7 mouse cellular contexts compared by ENCODE assay signal in the genomic region with DNA sequence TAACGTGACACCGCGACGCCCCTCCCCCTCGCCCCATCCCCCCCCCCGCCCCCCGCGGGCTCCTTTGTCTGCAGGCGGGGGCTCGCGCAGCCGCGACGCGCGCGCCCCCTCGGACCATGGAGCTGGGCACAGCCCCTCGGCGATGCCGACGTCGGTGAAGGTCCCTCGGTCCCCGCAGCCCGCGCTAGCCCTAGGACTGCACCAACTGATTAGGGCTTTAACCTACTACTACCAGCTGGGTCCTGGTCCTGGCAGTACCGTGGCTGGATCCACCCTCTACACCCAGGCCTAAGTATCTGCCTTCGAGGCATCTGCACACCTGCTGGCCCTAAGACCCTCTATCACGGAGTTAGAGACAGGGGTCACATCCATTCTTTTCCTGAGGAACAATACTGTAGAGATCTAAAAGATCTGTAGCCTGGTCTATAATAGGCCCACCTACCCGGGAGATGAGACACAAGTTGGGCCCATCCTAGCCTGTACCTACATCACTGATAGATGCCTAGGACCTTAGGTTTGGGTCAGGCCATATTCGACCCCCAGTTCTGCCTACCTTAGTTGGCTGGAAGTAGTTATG. TPM values are rescaled to one million over a fixed set of nuclear protein-coding genes. Genes with fewer than 3 reads are reported as not detected.
A peak's percentile ranks its signal among the peaks of the same experiment; 100 is the strongest.
DNase-seq lines count a peak whose midpoint lies in the region; ATAC-seq and TF ChIP-seq lines count a peak whose summit lies in the region.

No protein-coding gene starts in this region.

- no peaks in the 10 kb centered on the region for H3K36me3 ChIP-seq in spleen, adult 2 months (ENCODE audit: control insufficient read depth, insufficient read depth, low read length)
- H3K36me3 ChIP-seq in forebrain, embryonic 16.5 days (ENCODE audit: control insufficient read depth, insufficient read depth) = no peaks in the 10 kb centered on the region
- no peaks in the 10 kb centered on the region for H3K36me3 ChIP-seq in liver, embryonic 11.5 days (ENCODE audit: control insufficient read depth, insufficient read depth, low read length)
- H3K36me3 ChIP-seq in stomach, postnatal 0 days (ENCODE audit: control insufficient read depth, insufficient read depth, low read length) = no peaks in the 10 kb centered on the region

- no peak for TF ChIP-seq POLR2A in spleen, adult 2 months (IDR thresholded peaks at IDR 0.05; ENCODE audit: low read depth, low read length)

- peaks cover 14% of the 10 kb centered on the region; the same call in 1 of the 2 replicates for H3K9me3 ChIP-seq in forebrain, embryonic 16.5 days (ENCODE audit: control insufficient read depth, low read length)
- H3K9me3 ChIP-seq in liver, embryonic 11.5 days (ENCODE audit: control insufficient read depth, low read length) = peaks cover 29% of the 10 kb centered on the region
- H3K9me3 ChIP-seq in stomach, postnatal 0 days (ENCODE audit: control insufficient read depth, low read length) = peaks cover 10% of the 10 kb centered on the region

- peak overlapping the region; percentile 38; the same call in 1 of the 2 replicates for H3K4me3 ChIP-seq in spleen, adult 2 months (ENCODE audit: extremely low read depth, insufficient read depth, insufficient read length)
- peak overlapping the region; percentile 33 for H3K4me3 ChIP-seq in forebrain, embryonic 16.5 days (replicated peaks; ENCODE audit: low read length)
- H3K4me3 ChIP-seq in liver, embryonic 11.5 days (ENCODE audit: low read depth, low read length) = peak overlapping the region; percentile 8
- H3K4me3 ChIP-seq in stomach, postnatal 0 days (ENCODE audit: low read depth, low read length) = peak overlapping the region; percentile 55

- peak overlapping the region; percentile 48 for H3K4me2 ChIP-seq in forebrain, embryonic 16.5 days (ENCODE audit: low read length)
- peak overlapping the region; percentile 56 for H3K4me2 ChIP-seq in liver, embryonic 11.5 days
- peak overlapping the region; percentile 43 for H3K4me2 ChIP-seq in stomach, postnatal 0 days (replicated peaks; ENCODE audit: low read depth)

- 32% methylated on average over 26 of the region's 32 CpGs for WGBS in spleen, adult 2 months
- 48% methylated on average over 15 of the region's 32 CpGs for WGBS in forebrain, embryonic 16.5 days
- WGBS in liver, embryonic 11.5 days = 23% methylated on average over 19 of the region's 32 CpGs
- WGBS in stomach, postnatal 0 days = 37% methylated on average over 30 of the region's 32 CpGs

- peak; percentile 57 for ATAC-seq in forebrain, embryonic 16.5 days
- ATAC-seq in liver, embryonic 11.5 days (replicated peaks; ENCODE audit: low FRiP score) = peak; percentile 33; the same call in 1 of the 2 replicates
- ATAC-seq in stomach, postnatal 0 days (ENCODE audit: low FRiP score, low TSS enrichment) = peak; percentile 32

- H3K9ac ChIP-seq in forebrain, embryonic 16.5 days (replicated peaks; ENCODE audit: low read depth, low read length) = peak overlapping the region; percentile 43; the same call in 1 of the 2 replicates
- no peak overlapping the region for H3K9ac ChIP-seq in liver, embryonic 11.5 days (ENCODE audit: low read depth, low read length)
- no peak overlapping the region for H3K9ac ChIP-seq in stomach, postnatal 0 days (ENCODE audit: low read length)

- no peak for TF ChIP-seq EP300 in stomach, postnatal 0 days (optimal IDR thresholded peaks at IDR 0.05)

- H3K27ac ChIP-seq in spleen, adult 2 months (ENCODE audit: insufficient read depth, low read length) = no peak overlapping the region
- H3K27ac ChIP-seq in forebrain, embryonic 16.5 days (ENCODE audit: low read length) = peak overlapping the region; percentile 20; the same call in 1 of the 2 replicates
- no peak overlapping the region for H3K27ac ChIP-seq in liver, embryonic 11.5 days (ENCODE audit: low read depth, low read length)
- H3K27ac ChIP-seq in stomach, postnatal 0 days (replicated peaks) = no peak overlapping the region

- peaks cover 11% of the 10 kb centered on the region; the same call in 1 of the 2 replicates for H3K4me1 ChIP-seq in spleen, adult 2 months (ENCODE audit: control insufficient read depth, insufficient read depth, insufficient read length)
- peaks cover 10% of the 10 kb centered on the region for H3K4me1 ChIP-seq in forebrain, embryonic 16.5 days (replicated peaks; ENCODE audit: control insufficient read depth, insufficient read depth, low read length)
- peaks cover 2% of the 10 kb centered on the region; the same call in 1 of the 2 replicates for H3K4me1 ChIP-seq in liver, embryonic 11.5 days (replicated peaks; ENCODE audit: control insufficient read depth, insufficient read depth, low read length)
- peaks cover 6% of the 10 kb centered on the region; the same call in 1 of the 2 replicates for H3K4me1 ChIP-seq in stomach, postnatal 0 days (replicated peaks; ENCODE audit: control insufficient read depth, insufficient read depth)

- peaks cover 18% of the 10 kb centered on the region for H3K27me3 ChIP-seq in spleen, adult 2 months (ENCODE audit: control insufficient read depth, insufficient read depth, low read length)
- H3K27me3 ChIP-seq in forebrain, embryonic 16.5 days (replicated peaks; ENCODE audit: control insufficient read depth, insufficient read depth, low read length) = peaks cover 29% of the 10 kb centered on the region
- H3K27me3 ChIP-seq in liver, embryonic 11.5 days (replicated peaks; ENCODE audit: control insufficient read depth, insufficient read depth, low read length) = peaks cover 58% of the 10 kb centered on the region
- no peaks in the 10 kb centered on the region for H3K27me3 ChIP-seq in stomach, postnatal 0 days (ENCODE audit: control insufficient read depth, insufficient read depth, low read length)

- no peak for TF ChIP-seq CTCF in spleen, adult 2 months (IDR thresholded peaks at IDR 0.05; ENCODE audit: extremely low read depth, insufficient read depth, insufficient read length, insufficient replicate concordance)
- TF ChIP-seq CTCF in stomach, postnatal 0 days (IDR thresholded peaks at IDR 0.05; ENCODE audit: low read depth) = no peak

- no peak for DNase-seq in spleen, adult 2 months (ENCODE audit: low read depth in 1 of 2, low spot score in 2 of 2)
- no peak for DNase-seq in spleen, postnatal 14 days (ENCODE audit: low spot score in 2 of 2)
- DNase-seq in liver, embryonic 11.5 days (ENCODE audit: low spot score) = no peak
- no peak for DNase-seq in stomach, postnatal 0 days (ENCODE audit: low spot score)
- no peak for DNase-seq in cerebellum, postnatal 4 days (ENCODE audit: low spot score in 2 of 2)
- no peak for DNase-seq in ovary, postnatal 10 days (ENCODE audit: low spot score)

RNA-seq across cellular contexts. Expression of a gene that starts 0.5 kb away (rescaled TPM):
- 2.2 and 2.5 TPM in 2 replicates for polyA plus RNA-seq in spleen, adult 2 months (2012; rRNA removed)
- polyA plus RNA-seq in forebrain, embryonic 16.5 days (2015; fragmentation: Nextera tagmentation; extraction: Ambion mirVana) = 96.6 and 138 TPM in 2 replicates
- 572 and 617 TPM in 2 replicates for polyA plus RNA-seq in liver, embryonic 11.5 days (2014; fragmentation: Nextera tagmentation; extraction: Ambion mirVana)
- polyA plus RNA-seq in stomach, postnatal 0 days (2015; fragmentation: Nextera tagmentation; extraction: Ambion mirVana) = 185 and 199 TPM in 2 replicates

RNA-seq across cellular contexts. Expression of a gene that starts 12.2 kb away (rescaled TPM):
- polyA plus RNA-seq in spleen, adult 2 months (2012; rRNA removed) = 1.7 and 2.2 TPM in 2 replicates
- polyA plus RNA-seq in forebrain, embryonic 16.5 days (2015; fragmentation: Nextera tagmentation; extraction: Ambion mirVana) = 0.42 and 0.54 TPM in 2 replicates
- polyA plus RNA-seq in liver, embryonic 11.5 days (2014; fragmentation: Nextera tagmentation; extraction: Ambion mirVana) = 2.8 and 5.2 TPM in 2 replicates
- polyA plus RNA-seq in stomach, postnatal 0 days (2015; fragmentation: Nextera tagmentation; extraction: Ambion mirVana) = 27.0 and 28.1 TPM in 2 replicates

RNA-seq across cellular contexts. Expression of a gene that starts 41.6 kb away (rescaled TPM):
- polyA plus RNA-seq in spleen, adult 2 months (2012; rRNA removed) = 0.37 and 1.2 TPM in 2 replicates
- polyA plus RNA-seq in forebrain, embryonic 16.5 days (2015; fragmentation: Nextera tagmentation; extraction: Ambion mirVana) = 0.57 TPM in 1 of 2 replicates, not detected in the other
- polyA plus RNA-seq in liver, embryonic 11.5 days (2014; fragmentation: Nextera tagmentation; extraction: Ambion mirVana) = 11.9 and 16.4 TPM in 2 replicates
- 15.3 and 16.8 TPM in 2 replicates for polyA plus RNA-seq in stomach, postnatal 0 days (2015; fragmentation: Nextera tagmentation; extraction: Ambion mirVana)

Comparison
In these comparisons a context has a peak if more than half of its experiments do, and no peak if none do; other contexts are left out.
1. RNA of a gene that starts 0.5 kb away (polyA plus RNA-seq): 572 to 617 TPM in liver, embryonic 11.5 days, 185 to 199 TPM in stomach, postnatal 0 days and 96.6 to 138 TPM in forebrain, embryonic 16.5 days; 2.2 to 2.5 TPM in spleen, adult 2 months; every median in the first group is over 10 times any median in the second.
2. Peak in every context shown above with its lines, with median percentiles within 50 percentile points of each other: H3K4me3 ChIP-seq, ATAC-seq and H3K4me2 ChIP-seq.